Mouse (Mus musculus): ENCODE measurements around the gene Ankrd54. TPM values are rescaled to one million over a fixed set of nuclear protein-coding genes. Genes with fewer than 3 reads are reported as not detected.
A peak's percentile ranks its signal among the peaks of the same experiment; 100 is the strongest.

Gene Ankrd54
- polyA plus RNA-seq, 1 experiment from 2014 or later = 43.6 TPM

DNA sequence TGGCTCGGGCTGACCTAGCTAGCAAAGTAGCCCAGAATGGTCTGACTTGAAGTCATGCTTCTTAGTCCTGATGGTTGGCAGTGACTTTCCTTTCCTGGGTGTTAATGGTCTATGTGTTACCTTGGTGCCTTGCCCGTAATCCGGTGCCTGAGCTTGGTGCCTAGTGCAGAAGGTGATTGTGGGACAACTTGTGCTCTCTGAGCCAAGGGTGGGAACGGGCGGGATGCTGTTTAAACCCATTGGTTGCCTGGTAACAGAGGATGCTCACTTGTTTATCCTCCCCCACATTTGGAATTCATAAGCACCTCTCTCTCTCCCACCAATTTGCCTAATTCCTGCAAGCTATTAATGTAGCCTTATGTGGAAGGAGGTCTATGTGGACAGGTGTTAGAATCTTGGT, 32.8 kb upstream of the Ankrd54 start:
- Histone ChIP-seq H3K9me3 (ENCODE audit: control insufficient read depth, low read length) (no peaks in the 10 kb centered on the region), H3K4me3 (ENCODE audit: low read depth, low read length) (no peak overlapping the region), H3K4me2 (ENCODE audit: low read depth, low read length) (no peak overlapping the region), H3K9ac (ENCODE audit: low read depth, low read length) (no peak overlapping the region), H3K27ac (replicated peaks; ENCODE audit: low read depth, low read length) (no peak overlapping the region), H3K27me3 (replicated peaks; ENCODE audit: control insufficient read depth, insufficient read depth, low read length) (no peaks in the 10 kb centered on the region), H3K4me1 (ENCODE audit: control insufficient read depth, insufficient read depth, low read length) (peaks cover 11% of the 10 kb centered on the region), H3K36me3 (ENCODE audit: control insufficient read depth, insufficient read depth, low read length) (peaks cover 60% of the 10 kb centered on the region)
- no peak for DNase-seq (ENCODE audit: low spot score)
- ATAC-seq (ENCODE audit: low read depth) = no peak
- WGBS = 82% methylated on average over 5 of the region's 5 CpGs

DNA sequence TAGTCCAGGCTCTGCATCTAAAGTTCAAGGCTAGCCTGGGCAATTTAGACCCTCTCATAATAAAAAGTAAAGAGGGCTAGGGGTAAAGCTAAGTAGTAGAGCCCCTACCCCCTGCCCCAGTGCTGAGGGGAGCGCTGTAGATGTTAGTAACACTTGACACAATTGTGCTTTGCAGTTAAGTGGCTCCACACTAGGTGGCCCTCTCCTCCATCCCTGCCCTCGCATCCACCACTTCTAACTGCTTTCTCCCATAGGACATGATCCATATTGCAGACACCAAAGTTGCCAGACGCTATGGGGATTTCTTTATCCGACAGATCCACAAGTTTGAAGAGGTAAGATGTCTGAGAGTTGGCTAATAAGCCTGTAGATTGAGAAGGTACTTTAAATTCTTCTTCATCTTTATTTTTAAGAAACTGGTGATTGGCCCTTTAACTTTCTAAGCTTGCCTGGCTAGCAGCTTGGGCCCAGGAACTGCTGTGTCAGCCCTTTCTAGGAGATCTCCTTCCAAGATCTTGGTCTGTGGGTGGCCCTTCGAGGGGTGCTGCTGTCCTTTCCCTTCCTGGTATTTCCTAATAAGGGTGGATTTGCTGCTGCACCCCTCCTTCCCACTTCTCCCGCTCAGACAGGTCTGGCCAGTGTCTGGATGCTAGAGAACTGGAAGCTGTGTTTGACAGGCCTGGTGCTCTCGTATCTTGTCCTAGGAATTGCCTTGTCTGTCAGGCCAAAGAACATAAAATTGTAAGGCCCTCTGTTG, 30.6 kb upstream of the Ankrd54 start:
- Histone ChIP-seq H3K36me3 (ENCODE audit: control insufficient read depth, insufficient read depth, low read length) (peaks cover 80% of the 10 kb centered on the region), H3K4me2 (ENCODE audit: low read depth, low read length) (no peak overlapping the region), H3K9ac (ENCODE audit: low read depth, low read length) (no peak overlapping the region), H3K27me3 (replicated peaks; ENCODE audit: control insufficient read depth, insufficient read depth, low read length) (no peaks in the 10 kb centered on the region), H3K4me3 (ENCODE audit: low read depth, low read length) (no peak overlapping the region), H3K9me3 (ENCODE audit: control insufficient read depth, low read length) (no peaks in the 10 kb centered on the region), H3K27ac (replicated peaks; ENCODE audit: low read depth, low read length) (0 out of 2 replicates have a peak overlapping the region, but pooled peaks have one; percentile 2), H3K4me1 (ENCODE audit: control insufficient read depth, insufficient read depth, low read length) (peaks cover 8% of the 10 kb centered on the region; the same call in 1 of the 2 replicates)
- 67% methylated on average over 7 of the region's 7 CpGs for WGBS
- DNase-seq (ENCODE audit: low spot score) (no peak), ATAC-seq (ENCODE audit: low read depth) (no peak)

DNA sequence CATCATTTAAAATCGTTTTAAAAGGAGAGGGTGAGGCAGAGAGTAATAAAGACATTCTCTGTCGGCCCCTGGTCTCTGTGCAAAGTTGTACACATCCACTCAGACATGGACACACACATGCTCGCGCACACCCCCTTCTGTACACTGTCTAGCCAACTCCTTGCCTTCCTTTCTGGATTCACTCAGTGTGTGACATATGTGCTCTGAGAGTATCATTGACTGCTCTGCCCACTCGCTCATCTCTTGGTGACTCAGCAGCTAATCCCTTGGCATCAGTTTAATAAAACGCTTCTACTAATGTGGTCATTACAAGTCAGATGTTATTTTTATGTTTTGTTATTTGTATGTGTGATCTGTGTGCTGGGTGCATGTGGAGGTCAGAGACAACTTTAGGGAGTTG, 29.6 kb upstream of the Ankrd54 start:
- H3K9me3 ChIP-seq (ENCODE audit: control insufficient read depth, low read length) = no peaks in the 10 kb centered on the region
- no peak for ATAC-seq (ENCODE audit: low read depth)
- no peak overlapping the region for H3K9ac ChIP-seq (ENCODE audit: low read depth, low read length)
- 88% methylated on average over 6 of the region's 6 CpGs for WGBS
- H3K27me3 ChIP-seq (replicated peaks; ENCODE audit: control insufficient read depth, insufficient read depth, low read length) = no peaks in the 10 kb centered on the region
- H3K27ac ChIP-seq (replicated peaks; ENCODE audit: low read depth, low read length) = no peak overlapping the region
- no peak overlapping the region for H3K4me3 ChIP-seq (ENCODE audit: low read depth, low read length)
- no peak overlapping the region for H3K4me2 ChIP-seq (ENCODE audit: low read depth, low read length)
- DNase-seq (ENCODE audit: low spot score) = no peak
- no peaks in the 10 kb centered on the region for H3K4me1 ChIP-seq (ENCODE audit: control insufficient read depth, insufficient read depth, low read length)
- peaks cover 89% of the 10 kb centered on the region for H3K36me3 ChIP-seq (ENCODE audit: control insufficient read depth, insufficient read depth, low read length)

DNA sequence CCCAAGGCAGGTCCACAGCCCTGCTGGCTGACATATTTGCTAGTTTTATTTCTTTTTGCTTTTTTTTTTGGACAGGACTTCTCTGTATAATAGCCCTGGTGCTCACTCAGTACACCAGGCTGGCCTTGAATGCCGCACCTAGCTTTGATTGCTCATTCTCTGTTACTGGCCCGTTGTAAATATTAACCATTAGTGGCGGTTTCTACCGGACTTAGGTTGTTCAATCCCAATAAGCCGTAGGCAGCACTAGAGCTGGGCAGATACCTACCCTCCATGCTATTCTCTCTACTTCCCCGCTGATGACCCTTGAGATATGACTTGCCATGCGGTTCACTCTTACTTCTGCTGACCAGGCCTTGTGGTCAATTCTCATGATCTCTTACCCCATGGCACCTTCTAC, 16.9 kb upstream of the Ankrd54 start:
- no peak overlapping the region for H3K4me3 ChIP-seq (ENCODE audit: low read depth, low read length)
- H3K9me3 ChIP-seq (ENCODE audit: control insufficient read depth, low read length) = no peaks in the 10 kb centered on the region
- 97% methylated on average over 7 of the region's 7 CpGs for WGBS
- no peaks in the 10 kb centered on the region for H3K27me3 ChIP-seq (replicated peaks; ENCODE audit: control insufficient read depth, insufficient read depth, low read length)
- no peak overlapping the region for H3K27ac ChIP-seq (replicated peaks; ENCODE audit: low read depth, low read length)
- H3K4me2 ChIP-seq (ENCODE audit: low read depth, low read length) = no peak overlapping the region
- H3K4me1 ChIP-seq (ENCODE audit: control insufficient read depth, insufficient read depth, low read length) = peaks cover 6% of the 10 kb centered on the region
- H3K36me3 ChIP-seq (ENCODE audit: control insufficient read depth, insufficient read depth, low read length) = peaks cover 82% of the 10 kb centered on the region
- DNase-seq (ENCODE audit: low spot score) = no peak
- no peak for ATAC-seq (ENCODE audit: low read depth)
- no peak overlapping the region for H3K9ac ChIP-seq (ENCODE audit: low read depth, low read length)

DNA sequence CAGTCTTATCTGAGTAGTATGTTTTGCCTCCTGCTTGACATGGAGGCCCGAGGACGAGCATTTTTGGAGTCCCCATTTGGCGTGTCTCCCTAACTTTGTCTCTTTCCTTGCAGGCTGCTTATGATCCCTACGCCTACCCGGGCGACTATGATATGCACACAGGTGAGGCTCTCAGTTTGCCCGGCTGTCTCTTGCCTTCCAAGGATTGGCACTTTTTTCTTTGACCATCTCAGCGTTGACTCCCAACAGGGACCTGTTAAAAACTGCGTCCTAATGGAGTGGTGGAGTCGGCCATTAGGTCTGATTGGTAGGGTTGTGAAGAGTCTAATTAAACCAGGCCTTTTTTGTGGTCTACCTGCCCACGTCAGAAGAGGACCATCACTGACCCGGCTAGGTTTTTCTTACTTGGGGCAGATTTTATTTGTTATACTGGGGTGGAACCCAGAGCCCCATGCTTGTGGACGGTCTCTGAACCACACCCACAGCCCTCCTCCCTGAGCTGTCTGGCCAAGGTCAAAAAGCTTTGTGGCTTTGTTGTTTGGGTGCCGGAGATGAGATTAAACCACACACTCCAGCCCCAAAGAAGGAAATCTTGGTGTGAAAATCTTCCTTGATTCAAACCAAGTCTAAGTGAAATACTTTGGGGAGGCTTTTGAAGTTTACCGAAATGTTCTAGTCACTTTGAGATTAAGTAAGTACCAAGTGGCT, 13.1 kb upstream of the Ankrd54 start:
- WGBS = 36% methylated on average over 15 of the region's 15 CpGs
- peak overlapping the region; percentile 70 for H3K4me2 ChIP-seq (ENCODE audit: low read depth, low read length)

DNA sequence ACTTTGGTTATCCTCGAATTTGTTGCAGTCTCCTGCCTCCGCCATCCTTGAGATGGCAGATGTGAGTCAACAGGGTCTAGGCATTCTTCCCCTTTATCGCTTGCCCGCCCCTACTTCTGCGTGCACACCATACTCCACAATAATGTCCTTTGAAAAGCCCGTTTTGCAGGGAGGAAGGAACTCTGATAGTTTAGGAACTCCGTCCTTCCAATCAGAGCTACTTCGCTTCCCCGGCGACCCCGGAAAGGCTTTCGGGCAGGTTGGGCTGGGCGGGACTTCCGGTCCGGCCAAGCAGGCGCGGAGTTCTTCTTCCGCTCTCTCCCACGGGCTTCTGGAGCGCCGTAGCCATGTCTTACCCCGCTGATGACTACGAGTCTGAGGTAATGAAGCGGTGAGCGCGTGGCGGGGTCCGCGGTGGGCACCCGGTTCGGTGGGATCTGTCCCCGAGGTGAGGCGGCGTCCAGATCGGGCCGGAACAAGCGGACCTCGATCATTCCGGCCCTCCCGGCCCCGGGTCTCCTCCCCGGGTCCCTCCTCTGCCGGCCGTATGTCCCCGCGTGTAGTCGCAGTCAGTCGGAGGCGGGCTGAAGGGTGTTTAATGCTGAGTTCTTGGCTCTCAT, 12.3 kb upstream of the Ankrd54 start, which contains the start of gene Eif3l:
Eif3l (plus strand) TSS at position 267 of the 620 bp plus-strand sequence.
- no peaks in the 10 kb centered on the region for H3K27me3 ChIP-seq (replicated peaks; ENCODE audit: control insufficient read depth, insufficient read depth, low read length)
- no peaks in the 10 kb centered on the region for H3K9me3 ChIP-seq (ENCODE audit: control insufficient read depth, low read length)
- H3K27ac ChIP-seq (replicated peaks; ENCODE audit: low read depth, low read length) = peak within 1 kb of the TSS; percentile 78
- ATAC-seq (ENCODE audit: low read depth) (peak; percentile 92), DNase-seq (ENCODE audit: low spot score) (peak; percentile 94)
- 1% methylated on average over 26 of the region's 49 CpGs for WGBS
- H3K4me1 ChIP-seq (ENCODE audit: control insufficient read depth, insufficient read depth, low read length) = peaks cover 10% of the 10 kb centered on the region
- H3K36me3 ChIP-seq (ENCODE audit: control insufficient read depth, insufficient read depth, low read length) = peaks cover 39% of the 10 kb centered on the region
- peak within 1 kb of the TSS; percentile 76 for H3K4me3 ChIP-seq (ENCODE audit: low read depth, low read length)
- H3K9ac ChIP-seq (ENCODE audit: low read depth, low read length) = peak within 1 kb of the TSS; percentile 82
- H3K4me2 ChIP-seq (ENCODE audit: low read depth, low read length) = peak within 1 kb of the TSS; percentile 70

More for the DNA sequence above, 13.1 kb upstream of the Ankrd54 start:
- 0 out of 2 replicates have a peak overlapping the region, but pooled peaks have one; percentile 18 for H3K27ac ChIP-seq (replicated peaks; ENCODE audit: low read depth, low read length)
- ATAC-seq (ENCODE audit: low read depth) (no peak), DNase-seq (ENCODE audit: low spot score) (no peak)
- H3K36me3 ChIP-seq (ENCODE audit: control insufficient read depth, insufficient read depth, low read length) = peaks cover 44% of the 10 kb centered on the region
- peaks cover 10% of the 10 kb centered on the region for H3K4me1 ChIP-seq (ENCODE audit: control insufficient read depth, insufficient read depth, low read length)
- H3K9ac ChIP-seq (ENCODE audit: low read depth, low read length) = peak overlapping the region; percentile 82
- peak overlapping the region; percentile 76 for H3K4me3 ChIP-seq (ENCODE audit: low read depth, low read length)
- no peaks in the 10 kb centered on the region for H3K27me3 ChIP-seq (replicated peaks; ENCODE audit: control insufficient read depth, insufficient read depth, low read length)
- H3K9me3 ChIP-seq (ENCODE audit: control insufficient read depth, low read length) = no peaks in the 10 kb centered on the region

DNA sequence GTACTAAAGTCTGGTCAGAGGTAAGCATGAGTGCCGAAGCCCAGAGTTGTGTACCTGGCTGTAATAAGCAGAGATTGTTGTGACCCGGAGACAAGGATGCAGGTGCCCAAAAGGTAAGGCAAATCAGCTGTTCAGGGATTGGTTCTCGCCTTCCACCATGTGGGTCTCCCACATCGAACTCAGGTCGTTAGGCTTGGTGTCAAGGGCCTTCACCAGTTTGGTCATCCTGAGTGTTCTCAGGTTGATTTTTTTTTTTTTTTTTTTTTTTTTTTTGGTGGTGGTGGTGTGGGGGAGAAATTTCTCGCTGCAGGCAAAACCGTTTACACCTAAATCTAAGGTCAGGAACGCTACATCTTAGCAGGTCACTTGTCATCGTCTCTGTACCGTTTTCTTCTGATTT, 11.8 kb upstream of the Ankrd54 start:
- Histone ChIP-seq H3K27me3 (replicated peaks; ENCODE audit: control insufficient read depth, insufficient read depth, low read length) (no peaks in the 10 kb centered on the region), H3K9me3 (ENCODE audit: control insufficient read depth, low read length) (no peaks in the 10 kb centered on the region), H3K9ac (ENCODE audit: low read depth, low read length) (peak overlapping the region; percentile 82), H3K36me3 (ENCODE audit: control insufficient read depth, insufficient read depth, low read length) (peaks cover 33% of the 10 kb centered on the region), H3K4me1 (ENCODE audit: control insufficient read depth, insufficient read depth, low read length) (peaks cover 10% of the 10 kb centered on the region), H3K4me2 (ENCODE audit: low read depth, low read length) (peak overlapping the region; percentile 70), H3K4me3 (ENCODE audit: low read depth, low read length) (peak overlapping the region; percentile 76), H3K27ac (replicated peaks; ENCODE audit: low read depth, low read length) (peak overlapping the region; percentile 78)
- DNase-seq (ENCODE audit: low spot score) (no peak), ATAC-seq (ENCODE audit: low read depth) (no peak)
- WGBS = 37% methylated on average over 10 of the region's 10 CpGs

DNA sequence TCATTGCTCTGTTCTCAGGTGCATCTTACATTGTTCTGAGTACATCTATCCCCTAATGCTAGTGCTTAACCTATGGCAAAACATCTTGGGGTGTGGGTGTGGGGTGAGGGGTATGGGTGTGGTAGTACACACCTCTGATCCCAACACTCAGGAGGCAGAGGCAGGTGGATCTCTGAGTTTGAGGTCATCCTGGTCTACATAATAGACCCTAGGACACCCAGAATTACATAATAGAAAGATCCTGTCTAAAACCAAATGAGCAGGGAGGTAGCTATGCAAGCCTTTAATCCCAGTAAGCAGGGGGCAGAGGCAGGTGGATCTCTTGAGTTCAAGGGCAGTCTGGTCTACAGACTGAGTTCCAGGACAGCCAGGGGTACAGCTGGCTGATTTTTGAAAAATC, 11.1 kb upstream of the Ankrd54 start:
- DNase-seq (ENCODE audit: low spot score) (no peak), ATAC-seq (ENCODE audit: low read depth) (no peak)
- H3K4me1 ChIP-seq (ENCODE audit: control insufficient read depth, insufficient read depth, low read length) = peaks cover 10% of the 10 kb centered on the region
- H3K36me3 ChIP-seq (ENCODE audit: control insufficient read depth, insufficient read depth, low read length) = peaks cover 26% of the 10 kb centered on the region
- H3K4me3 ChIP-seq (ENCODE audit: low read depth, low read length) = no peak overlapping the region
- no peak overlapping the region for H3K4me2 ChIP-seq (ENCODE audit: low read depth, low read length)
- H3K27me3 ChIP-seq (replicated peaks; ENCODE audit: control insufficient read depth, insufficient read depth, low read length) = no peaks in the 10 kb centered on the region
- no peak overlapping the region for H3K27ac ChIP-seq (replicated peaks; ENCODE audit: low read depth, low read length)
- H3K9ac ChIP-seq (ENCODE audit: low read depth, low read length) = no peak overlapping the region
- H3K9me3 ChIP-seq (ENCODE audit: control insufficient read depth, low read length) = no peaks in the 10 kb centered on the region

Data from embryonic facial prominence, embryonic 14.5 days (tissue).